Mouse (Mus musculus) stomach, embryonic 16.5 days (tissue): ENCODE results near the gene Fcgr4. TPM values are rescaled to one million over a fixed set of nuclear protein-coding genes. Genes with fewer than 3 reads are reported as not detected.
A peak's percentile ranks its signal among the peaks of the same experiment; 100 is the strongest.
"Not testable (repeated sequence)": the region's sequence is repeated elsewhere in the genome, so short reads cannot be mapped to it uniquely, and the experiment has no call there.

Source experiments
- ATAC-seq: fragments of 200-750 bp; cut with Nextera tagmentation; 2 replicates; pipeline ENCODE4 v1.8.0; 2017; ENCODE audit warnings: moderate number of reproducible peaks, moderate TSS enrichment; ENCODE audit not compliant: insufficient read depth, low FRiP score
- H3K27ac ChIP-seq: fragments of 300-500 bp; sonication (generic); 2 replicates; pipeline ENCODE4 v1.5.1; 2014; ENCODE audit warnings: low read length
- H3K27me3 ChIP-seq: fragments of 300-500 bp; sonication (generic); 2 replicates; pipeline ENCODE4 v1.6.1; 2014; ENCODE audit warnings: low read length, control low read depth, mixed read lengths; ENCODE audit not compliant: control insufficient read depth, insufficient read depth
- H3K36me3 ChIP-seq: fragments of 300-500 bp; sonication (generic); 2 replicates; pipeline ENCODE4 v1.6.1; 2014; ENCODE audit warnings: low read length; ENCODE audit not compliant: control insufficient read depth, insufficient read depth
- H3K4me1 ChIP-seq: fragments of 300-500 bp; sonication (generic); 2 replicates; pipeline ENCODE4 v1.6.1; 2014; ENCODE audit warnings: low read length, control low read depth, mixed read lengths; ENCODE audit not compliant: control insufficient read depth, insufficient read depth
- H3K4me2 ChIP-seq: fragments of 300-500 bp; sonication (generic); 2 replicates; pipeline ENCODE4 v1.6.1; 2014; ENCODE audit warnings: low read depth, low read length, mixed read lengths
- H3K4me3 ChIP-seq: fragments of 300-500 bp; sonication (generic); replicated peaks from 2 replicates; pipeline ENCODE4 v1.5.1; 2014; ENCODE audit warnings: mild to moderate bottlenecking, low read length
- H3K9ac ChIP-seq: fragments of 300-500 bp; sonication (generic); 2 replicates; pipeline ENCODE4 v1.6.1; 2014; ENCODE audit warnings: low read length
- H3K9me3 ChIP-seq: fragments of 300-500 bp; sonication (generic); replicated peaks from 2 replicates; pipeline ENCODE4 v1.6.1; 2016; ENCODE audit warnings: low read length, control low read depth; ENCODE audit not compliant: control insufficient read depth
- WGBS: fragments of 180-500 bp; shearing (Covaris S2); extraction: QIAGEN DNeasy Blood & Tissue Kit; methylation state at CpG from one replicate; pipeline ENCODE4 v1.1.7; 2014; 5-methylcytosine and 5-hydroxymethylcytosine counted together
- polyA plus RNA-seq: library from polyadenylated mRNA; unstranded; fragments of >200 nt; fragmentation: Nextera tagmentation; extraction: Ambion mirVana; gene quantifications from 2 replicates; pipeline ENCODE4 v1.2.1, GENCODE M21; 2015

Fcgr4 gene
- polyA plus RNA-seq, 1 experiment from 2014 or later = 1.5 TPM

GRCm38 (mm10) chr1:171067928-171068327, 49.2 kb downstream of the Fcgr4 start:
- H3K4me3 ChIP-seq, H3K4me1 ChIP-seq, H3K36me3 ChIP-seq, H3K4me2 ChIP-seq, H3K9me3 ChIP-seq, H3K27ac ChIP-seq, ATAC-seq, H3K9ac ChIP-seq: not testable (repeated sequence)
- peaks cover 20% of the 10 kb centered on the region for H3K27me3 ChIP-seq
- 47% methylated on average over 5 of the region's 5 CpGs for WGBS

GRCm38 (mm10) chr1:171069508-171069907, 50.8 kb downstream of the Fcgr4 start:
- WGBS = 59% methylated on average over 3 of the region's 3 CpGs
- H3K27ac ChIP-seq, H3K9ac ChIP-seq, ATAC-seq, H3K4me3 ChIP-seq, H3K36me3 ChIP-seq, H3K9me3 ChIP-seq, H3K4me1 ChIP-seq, H3K4me2 ChIP-seq: not testable (repeated sequence)
- H3K27me3 ChIP-seq = peaks cover 18% of the 10 kb centered on the region

GRCm38 (mm10) chr1:171070879-171071278, 52.2 kb downstream of the Fcgr4 start:
- not testable (repeated sequence) for H3K9ac ChIP-seq, H3K27ac ChIP-seq, H3K4me3 ChIP-seq, ATAC-seq, H3K4me1 ChIP-seq, H3K9me3 ChIP-seq, H3K36me3 ChIP-seq, H3K4me2 ChIP-seq
- WGBS = 20% methylated on average over 11 of the region's 16 CpGs
- H3K27me3 ChIP-seq = peaks cover 14% of the 10 kb centered on the region

GRCm38 (mm10) chr1:171071726-171072125, 53.0 kb downstream of the Fcgr4 start:
- ATAC-seq = peak; percentile 56
- not testable (repeated sequence) for H3K9ac ChIP-seq, H3K4me1 ChIP-seq, H3K36me3 ChIP-seq, H3K27ac ChIP-seq, H3K4me2 ChIP-seq, H3K9me3 ChIP-seq, H3K4me3 ChIP-seq
- WGBS = no CpG with 5 or more reads among the region's 35 CpGs
- peaks cover 14% of the 10 kb centered on the region for H3K27me3 ChIP-seq

GRCm38 (mm10) chr1:171072217-171072616, 53.5 kb downstream of the Fcgr4 start:
- ATAC-seq = peak; percentile 50; the same call in 1 of the 2 replicates
- WGBS = no CpG with 5 or more reads among the region's 45 CpGs

GRCm38 (mm10) chr1:171074283-171074682, 55.6 kb downstream of the Fcgr4 start:
- not testable (repeated sequence) for H3K36me3 ChIP-seq, H3K27ac ChIP-seq, H3K4me3 ChIP-seq, H3K4me2 ChIP-seq, H3K9ac ChIP-seq, H3K4me1 ChIP-seq, H3K9me3 ChIP-seq
- peaks cover 21% of the 10 kb centered on the region for H3K27me3 ChIP-seq
- WGBS = 18% methylated on average over 4 of the region's 10 CpGs
- peak; percentile 33; the same call in 1 of the 2 replicates for ATAC-seq

More at GRCm38 (mm10) chr1:171072217-171072616, 53.5 kb downstream of the Fcgr4 start:
- H3K4me3 ChIP-seq, H3K9me3 ChIP-seq, H3K36me3 ChIP-seq, H3K4me2 ChIP-seq, H3K27ac ChIP-seq, H3K4me1 ChIP-seq, H3K9ac ChIP-seq: not testable (repeated sequence)
- peaks cover 16% of the 10 kb centered on the region for H3K27me3 ChIP-seq

- H3K9ac ChIP-seq, H3K27ac ChIP-seq, H3K4me2 ChIP-seq, H3K36me3 ChIP-seq, H3K4me1 ChIP-seq, H3K9me3 ChIP-seq, ATAC-seq, H3K4me3 ChIP-seq: not testable (repeated sequence)
- 66% methylated on average over 3 of the region's 5 CpGs for WGBS
- peaks cover 16% of the 10 kb centered on the region for H3K27me3 ChIP-seq
Observed at GRCm38 (mm10) chr1:171076176-171076575, 57.5 kb downstream of the Fcgr4 start.

GRCm38 (mm10) chr1:171077192-171077591, 58.5 kb downstream of the Fcgr4 start:
- ATAC-seq, H3K9me3 ChIP-seq, H3K4me2 ChIP-seq, H3K27ac ChIP-seq, H3K36me3 ChIP-seq, H3K4me3 ChIP-seq, H3K4me1 ChIP-seq, H3K9ac ChIP-seq: not testable (repeated sequence)
- WGBS = 35% methylated on average over 5 of the region's 5 CpGs
- H3K27me3 ChIP-seq = peaks cover 18% of the 10 kb centered on the region

GRCm38 (mm10) chr1:171077955-171078354, 59.2 kb downstream of the Fcgr4 start:
- peak overlapping the region; percentile 27; the same call in 1 of the 2 replicates for H3K4me2 ChIP-seq
- WGBS = 2% methylated on average over 17 of the region's 27 CpGs
- peaks cover 18% of the 10 kb centered on the region for H3K27me3 ChIP-seq
- H3K9me3 ChIP-seq, H3K4me3 ChIP-seq, H3K9ac ChIP-seq, H3K4me1 ChIP-seq, H3K27ac ChIP-seq, H3K36me3 ChIP-seq: not testable (repeated sequence)
- ATAC-seq = peak; percentile 4; the same call in 1 of the 2 replicates

GRCm38 (mm10) chr1:171078419-171078818, 59.7 kb downstream of the Fcgr4 start:
- H3K4me1 ChIP-seq, H3K9me3 ChIP-seq: not testable (repeated sequence)
- H3K4me2 ChIP-seq = 0 out of 2 replicates have a peak overlapping the region, but pooled peaks have one; percentile 29

More at GRCm38 (mm10) chr1:171078419-171078818, 59.7 kb downstream of the Fcgr4 start:
- not testable (repeated sequence) for H3K27ac ChIP-seq, H3K4me3 ChIP-seq, H3K36me3 ChIP-seq, H3K9ac ChIP-seq, ATAC-seq
- H3K27me3 ChIP-seq = peaks cover 18% of the 10 kb centered on the region
- WGBS = 20% methylated on average over 12 of the region's 12 CpGs
